Mouse (Mus musculus): ENCODE measurements at regions not wholly inside any gene's neighbourhood (a gene's known extent, or its start where the extent isn't known, plus 50 kb on each side); places are given as distances from the start of the nearest gene placed in this dataset.

DNA sequence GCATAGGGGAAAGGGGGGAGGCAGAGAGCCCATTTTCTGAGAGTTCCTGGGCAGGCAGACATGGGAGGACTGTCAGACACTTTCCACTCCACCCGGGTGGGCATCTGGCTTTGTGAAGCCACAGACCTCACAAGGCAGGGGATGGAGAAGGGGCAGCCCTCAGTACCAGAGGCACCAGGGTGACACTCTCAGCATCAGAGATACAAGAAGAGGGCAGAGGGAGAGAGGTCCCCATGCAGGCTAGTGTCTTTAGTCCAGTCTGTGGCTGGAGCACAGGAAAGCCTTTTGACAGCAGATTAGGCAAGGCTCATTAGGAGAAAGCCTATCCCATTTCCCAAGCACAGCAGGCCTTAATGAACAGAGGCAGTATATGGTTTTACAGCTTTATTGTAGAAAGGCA lies 175.5 kb downstream of the Manea start:
- Histone ChIP-seq H3K4me3 (ENCODE audit: low read depth, low read length) (no peak overlapping the region), H3K4me1 (replicated peaks; ENCODE audit: control insufficient read depth, insufficient read depth, low read length) (no peaks in the 10 kb centered on the region), H3K4me2 (ENCODE audit: low read depth, low read length, severe bottlenecking) (no peak overlapping the region), H3K9me3 (ENCODE audit: control insufficient read depth, low read length) (no peaks in the 10 kb centered on the region), H3K36me3 (ENCODE audit: control insufficient read depth, insufficient read depth, low read length) (no peaks in the 10 kb centered on the region), H3K9ac (ENCODE audit: low read length) (no peak overlapping the region; the same call in 1 of the 2 replicates), H3K27ac (ENCODE audit: low read depth, low read length) (no peak overlapping the region), H3K27me3 (ENCODE audit: control insufficient read depth, insufficient read depth, low read length) (no peaks in the 10 kb centered on the region)
- ATAC-seq (replicated peaks; ENCODE audit: low FRiP score) (peak; percentile 30; the same call in 1 of the 2 replicates), DNase-seq (ENCODE audit: low spot score) (no peak)
- WGBS, result 73% methylated on average over 1 of the region's 1 CpGs

DNA sequence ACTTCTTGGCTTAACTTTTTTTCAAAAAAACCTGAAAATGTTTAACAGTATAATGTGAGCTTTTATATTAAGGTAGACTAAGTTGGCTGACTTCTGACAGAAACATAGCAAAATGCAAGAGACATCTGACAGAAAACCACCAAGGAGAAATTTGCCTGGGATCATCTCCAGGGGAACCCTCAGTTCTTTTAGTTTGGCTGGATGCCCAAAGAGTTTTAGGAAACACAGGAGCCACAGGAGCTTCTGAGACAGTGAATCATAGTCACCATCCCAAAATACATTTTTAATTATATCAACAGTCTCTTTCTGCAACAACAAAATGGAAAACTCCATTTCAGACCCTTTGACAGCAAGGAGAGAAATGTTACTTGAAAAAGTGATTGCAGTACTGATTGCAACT lies 190.5 kb downstream of the Manea start:
- Histone ChIP-seq H3K9me3 (ENCODE audit: control insufficient read depth, low read length) (no peaks in the 10 kb centered on the region), H3K4me1 (replicated peaks; ENCODE audit: control insufficient read depth, insufficient read depth, low read length) (no peaks in the 10 kb centered on the region), H3K36me3 (ENCODE audit: control insufficient read depth, insufficient read depth, low read length) (no peaks in the 10 kb centered on the region), H3K27ac (ENCODE audit: low read depth, low read length) (no peak overlapping the region), H3K4me3 (ENCODE audit: low read depth, low read length) (no peak overlapping the region), H3K27me3 (ENCODE audit: control insufficient read depth, insufficient read depth, low read length) (no peaks in the 10 kb centered on the region), H3K4me2 (ENCODE audit: low read depth, low read length, severe bottlenecking) (no peak overlapping the region), H3K9ac (ENCODE audit: low read length) (no peak overlapping the region)
- ATAC-seq (replicated peaks; ENCODE audit: low FRiP score), result no peak
- DNase-seq (ENCODE audit: low spot score), result no peak

Measured in forebrain, embryonic 11.5 days (tissue).